11 mouse cellular contexts compared by ENCODE assay signal in the genomic region with DNA sequence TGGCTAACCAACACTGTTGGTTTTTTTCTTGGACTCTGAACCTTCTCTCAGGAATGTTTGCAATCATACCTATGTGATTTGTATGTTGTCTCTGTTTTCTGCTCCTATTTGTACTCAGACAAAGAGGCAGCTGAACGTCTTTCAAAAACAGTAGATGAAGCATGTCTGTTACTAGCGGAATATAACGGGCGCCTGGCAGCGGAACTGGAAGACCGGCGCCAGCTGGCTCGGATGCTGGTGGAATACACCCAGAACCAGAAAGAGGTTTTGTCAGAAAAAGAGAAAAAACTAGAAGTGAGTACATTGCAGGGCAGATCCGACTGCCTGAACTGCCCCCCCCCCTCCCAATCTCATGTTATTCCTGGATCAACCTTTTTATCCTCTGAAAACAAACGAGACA. TPM values are rescaled to one million over a fixed set of nuclear protein-coding genes. Genes with fewer than 3 reads are reported as not detected.
A peak's percentile ranks its signal among the peaks of the same experiment; 100 is the strongest.
DNase-seq lines count a peak whose midpoint lies in the region; ATAC-seq and TF ChIP-seq lines count a peak whose summit lies in the region.
"Had no signal": no experiment of that assay in that cellular context is flagged by ENCODE, and none has a peak within 500 bp of the region (broad histone marks: within the 10 kb centered on the region; RNA-seq: fewer than 3 reads in every experiment).

No protein-coding gene starts in this region.

- no peak overlapping the region for H3K9ac ChIP-seq in limb, embryonic 15.5 days
- H3K9ac ChIP-seq in heart, adult 2 months (ENCODE audit: low read depth, low read length): no peak overlapping the region
- H3K9ac ChIP-seq: embryonic facial prominence, embryonic 12.5 days had no signal

- DNase-seq in limb, embryonic 10.5 days (ENCODE audit: low spot score): no peak
- peak; percentile 91 for DNase-seq in cerebellum, adult 9-10 months
- peak; percentile 73 to 78 for DNase-seq in heart, adult 2 months
- peak; percentile 67 for DNase-seq in lung, postnatal 14 days
- DNase-seq in spleen, postnatal 36 days (ENCODE audit: low spot score in 2 of 2): no peak
- DNase-seq in thymus, adult 2 months: no peak

- H3K27me3 ChIP-seq in limb, embryonic 15.5 days: no peaks in the 10 kb centered on the region
- no peaks in the 10 kb centered on the region for H3K27me3 ChIP-seq in limb, embryonic 10.5 days (ENCODE audit: low read depth, poor library complexity, severe bottlenecking)
- no peaks in the 10 kb centered on the region for H3K27me3 ChIP-seq in heart, adult 2 months (ENCODE audit: control insufficient read depth, insufficient read depth, low read length)
- no peaks in the 10 kb centered on the region for H3K27me3 ChIP-seq in thymus, adult 2 months (ENCODE audit: control insufficient read depth, insufficient read depth, low read length)
- H3K27me3 ChIP-seq: embryonic facial prominence, embryonic 12.5 days; Patski had no signal

- H3K36me3 ChIP-seq in limb, embryonic 15.5 days: peaks cover 66% of the 10 kb centered on the region
- peaks cover 93% of the 10 kb centered on the region for H3K36me3 ChIP-seq in limb, embryonic 10.5 days
- peaks cover 6% of the 10 kb centered on the region; the same call in 1 of the 2 replicates for H3K36me3 ChIP-seq in heart, adult 2 months (ENCODE audit: control insufficient read depth, insufficient read depth, low read length)
- peaks cover 43% of the 10 kb centered on the region for H3K36me3 ChIP-seq in thymus, adult 2 months (ENCODE audit: control insufficient read depth, insufficient read depth, low read length)

- H3K79me2 ChIP-seq in heart, adult 2 months (replicated peaks; ENCODE audit: control insufficient read depth, insufficient read depth, low read length): no peaks in the 10 kb centered on the region

- no peak for ATAC-seq in limb, embryonic 15.5 days (ENCODE audit: insufficient number of reproducible peaks, low FRiP score, low TSS enrichment, low read depth)
- ATAC-seq in monocyte, adult 5-6 weeks (replicated peaks; ENCODE audit: insufficient number of reproducible peaks, low FRiP score, low TSS enrichment, poor library complexity, severe bottlenecking): no peak
- ATAC-seq: Patski had no signal

- WGBS in limb, embryonic 15.5 days: 61% methylated on average over 10 of the region's 10 CpGs
- WGBS in limb, embryonic 10.5 days: 96% methylated on average over 10 of the region's 10 CpGs
- WGBS in heart, adult 2 months: 64% methylated on average over 10 of the region's 10 CpGs
- 95% methylated on average over 10 of the region's 10 CpGs for WGBS in thymus, adult 2 months

- H3K4me3 ChIP-seq in limb, embryonic 15.5 days: no peak overlapping the region
- H3K4me3 ChIP-seq in limb, embryonic 10.5 days: no peak overlapping the region
- no peak overlapping the region for H3K4me3 ChIP-seq in heart, adult 2 months
- no peak overlapping the region for H3K4me3 ChIP-seq in thymus, adult 2 months (ENCODE audit: control insufficient read depth, insufficient read depth, low read length)
- H3K4me3 ChIP-seq: embryonic facial prominence, embryonic 12.5 days; left cerebral cortex, adult 2 months had no signal

- H3K4me1 ChIP-seq in limb, embryonic 15.5 days: 0 out of 2 replicates have a peak, but pooled peaks cover 6% of the 10 kb centered on the region
- no peaks in the 10 kb centered on the region for H3K4me1 ChIP-seq in limb, embryonic 10.5 days
- no peaks in the 10 kb centered on the region for H3K4me1 ChIP-seq in heart, adult 2 months (ENCODE audit: control insufficient read depth, insufficient read depth, low read length)
- no peaks in the 10 kb centered on the region for H3K4me1 ChIP-seq in thymus, adult 2 months (replicated peaks; ENCODE audit: control insufficient read depth, insufficient read depth, low read length)
- H3K4me1 ChIP-seq: embryonic facial prominence, embryonic 12.5 days had no signal

- no peak for TF ChIP-seq CTCF in heart, adult 2 months (IDR thresholded peaks at IDR 0.05)
- TF ChIP-seq CTCF in thymus, adult 2 months (IDR thresholded peaks at IDR 0.05; ENCODE audit: borderline replicate concordance, control insufficient read depth, extremely low read depth, insufficient read depth, low read length, poor library complexity): no peak

- H3K27ac ChIP-seq in limb, embryonic 15.5 days: peak overlapping the region; percentile 63; the same call in 1 of the 2 replicates
- no peak overlapping the region for H3K27ac ChIP-seq in limb, embryonic 10.5 days
- no peak overlapping the region for H3K27ac ChIP-seq in heart, adult 2 months
- H3K27ac ChIP-seq in thymus, adult 2 months (ENCODE audit: control insufficient read depth, insufficient read depth, low read length): no peak overlapping the region
- H3K27ac ChIP-seq: embryonic facial prominence, embryonic 12.5 days; left cerebral cortex, adult 2 months had no signal

- intact Hi-C loops in heart, adult 2 months (cut with DNase I): no loop called here

- no peaks in the 10 kb centered on the region for H3K9me3 ChIP-seq in limb, embryonic 15.5 days
- H3K9me3 ChIP-seq in limb, embryonic 10.5 days (replicated peaks): no peaks in the 10 kb centered on the region
- H3K9me3 ChIP-seq: embryonic facial prominence, embryonic 12.5 days had no signal

- H3K4me2 ChIP-seq in limb, embryonic 15.5 days: no peak overlapping the region
- H3K4me2 ChIP-seq: embryonic facial prominence, embryonic 12.5 days had no signal

- no peak for TF ChIP-seq EP300 in heart, adult 2 months (IDR thresholded peaks at IDR 0.05; ENCODE audit: insufficient read depth, low read depth, low read length)

- no peak for TF ChIP-seq POLR2A in heart, adult 2 months (IDR thresholded peaks at IDR 0.05; ENCODE audit: insufficient read depth, low read depth, low read length)
- TF ChIP-seq POLR2A in thymus, adult 2 months (IDR thresholded peaks at IDR 0.05; ENCODE audit: control insufficient read depth, extremely low read depth, insufficient read depth, low read length, poor library complexity): no peak

RNA-seq across cellular contexts. Expression of a gene that starts 30.2 kb away (rescaled TPM):
- polyA plus RNA-seq in limb, embryonic 15.5 days (2015; fragmentation: Nextera tagmentation; extraction: Ambion mirVana): 39.3 and 41.5 TPM in 2 replicates
- polyA plus RNA-seq in limb, embryonic 10.5 days (2016; fragmentation: Nextera tagmentation; extraction: Ambion mirVana): 54.8 and 64.4 TPM in 2 replicates
- total RNA-seq in heart, adult 2 months (2021): 10 to 100 TPM; 32.9 to 33.5 TPM
- polyA plus RNA-seq in heart, adult 2 months (2012; rRNA removed): 15.9 and 20.8 TPM in 2 replicates
- total RNA-seq in monocyte, adult 5-6 weeks (2017): 14.4 to 21.6 TPM (median 19.4 TPM) in 3 replicates
- polyA plus RNA-seq in thymus, adult 2 months (2012; rRNA removed): 35.3 and 37.3 TPM in 2 replicates

RNA-seq across cellular contexts. Expression of a gene that starts 30.3 kb away (rescaled TPM):
- 22.5 TPM in 2 replicates for polyA plus RNA-seq in limb, embryonic 15.5 days (2015; fragmentation: Nextera tagmentation; extraction: Ambion mirVana)
- 34.3 and 41.2 TPM in 2 replicates for polyA plus RNA-seq in limb, embryonic 10.5 days (2016; fragmentation: Nextera tagmentation; extraction: Ambion mirVana)
- total RNA-seq in heart, adult 2 months (2021): 10 to 100 TPM; 24.3 to 25.3 TPM
- 17.3 and 25.9 TPM in 2 replicates for polyA plus RNA-seq in heart, adult 2 months (2012; rRNA removed)
- total RNA-seq in monocyte, adult 5-6 weeks (2017): 15.8 to 31.3 TPM (median 19.1 TPM) in 3 replicates
- 37.6 and 41.9 TPM in 2 replicates for polyA plus RNA-seq in thymus, adult 2 months (2012; rRNA removed)

Comparison
In these comparisons a context has a peak if more than half of its experiments do, and no peak if none do; other contexts are left out.
1. DNase-seq: peak in cerebellum, adult 9-10 months (single experiment), heart, adult 2 months (2 of 2) and lung, postnatal 14 days (single experiment); none in limb, embryonic 10.5 days (single experiment), spleen, postnatal 36 days (0 of 2) and thymus, adult 2 months (single experiment).